Mouse (Mus musculus): ENCODE results near the gene Fpr-rs6.

The Fpr-rs6 gene

DNA sequence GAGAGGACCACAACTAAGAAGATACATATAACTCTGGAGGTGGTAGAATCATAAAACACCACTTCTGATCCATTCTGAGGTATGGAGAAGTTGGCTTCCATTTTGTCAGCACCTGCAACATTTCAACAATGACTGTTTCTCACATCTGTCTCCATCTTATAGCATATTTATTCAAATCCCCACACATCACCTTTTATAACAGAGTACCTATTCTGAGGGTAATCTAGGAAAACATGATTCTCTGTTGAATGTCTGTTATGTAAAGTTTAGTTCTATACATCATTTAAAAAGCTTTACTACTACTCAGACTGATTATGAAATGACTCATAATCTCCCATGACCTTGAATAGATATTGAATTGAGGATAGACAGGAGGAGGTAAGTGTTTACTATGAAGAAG lies at the start of gene Fpr-rs6:
Gene Fpr-rs6 (minus strand): TSS at position 101 of the 400 bp plus-strand sequence.
- DNase-seq, result no peak
